Mouse (Mus musculus): ENCODE results near the gene Raf1.

- no peak for TF ChIP-seq POLR2A (IDR thresholded peaks at IDR 0.05; ENCODE audit: low read depth, low read length)
- TF ChIP-seq CTCF (conservative IDR thresholded peaks at IDR 0.05; ENCODE audit: insufficient read depth, insufficient read length, low read depth, low read length), result no peak
Measured at GRCm38 (mm10) chr6:115694441-115694842, 18.0 kb upstream of the Raf1 start.
